Comparison of ENCODE assay signal across 8 mouse cellular contexts in genomic region chr7:45856950-45857901, GRCm38 (mm10). TPM values are rescaled to one million over a fixed set of nuclear protein-coding genes. Genes with fewer than 3 reads are reported as not detected.
DNase-seq lines count a peak whose midpoint lies in the region; ATAC-seq and TF ChIP-seq lines count a peak whose summit lies in the region.

No protein-coding gene starts in this region.

- TF ChIP-seq CTCF in intestine, postnatal 0 days (IDR thresholded peaks at IDR 0.05; ENCODE audit: low read depth) = no peak

- H3K9ac ChIP-seq in embryonic facial prominence, embryonic 13.5 days = peak overlapping the region; percentile 56
- H3K9ac ChIP-seq in intestine, postnatal 0 days (ENCODE audit: low read depth, low read length) = no peak overlapping the region
- H3K9ac ChIP-seq in midbrain, embryonic 11.5 days (ENCODE audit: low read length) = peak overlapping the region; percentile 57

- peaks cover 55% of the 10 kb centered on the region for H3K27me3 ChIP-seq in embryonic facial prominence, embryonic 13.5 days
- H3K27me3 ChIP-seq in intestine, postnatal 0 days (replicated peaks; ENCODE audit: control insufficient read depth, insufficient read depth, low read length) = peaks cover 14% of the 10 kb centered on the region
- H3K27me3 ChIP-seq in midbrain, embryonic 11.5 days (ENCODE audit: control insufficient read depth, insufficient read depth, low read length) = peaks cover 16% of the 10 kb centered on the region

- H3K4me2 ChIP-seq in embryonic facial prominence, embryonic 13.5 days = peak overlapping the region; percentile 63
- peak overlapping the region; percentile 62 for H3K4me2 ChIP-seq in intestine, postnatal 0 days (replicated peaks; ENCODE audit: low read depth)
- peak overlapping the region; percentile 53 for H3K4me2 ChIP-seq in midbrain, embryonic 11.5 days

- WGBS in embryonic facial prominence, embryonic 13.5 days = 2% methylated on average over 30 of the region's 30 CpGs
- WGBS in intestine, postnatal 0 days = 13% methylated on average over 30 of the region's 30 CpGs
- WGBS in midbrain, embryonic 11.5 days = 2% methylated on average over 30 of the region's 30 CpGs

- peaks cover 19% of the 10 kb centered on the region for H3K4me1 ChIP-seq in embryonic facial prominence, embryonic 13.5 days
- H3K4me1 ChIP-seq in intestine, postnatal 0 days (replicated peaks; ENCODE audit: control insufficient read depth, insufficient read depth, low read length) = no peaks in the 10 kb centered on the region
- H3K4me1 ChIP-seq in midbrain, embryonic 11.5 days (ENCODE audit: control insufficient read depth, insufficient read depth, low read length) = peaks cover 13% of the 10 kb centered on the region

- H3K4me3 ChIP-seq in embryonic facial prominence, embryonic 13.5 days = peak overlapping the region; percentile 44
- H3K4me3 ChIP-seq in intestine, postnatal 0 days (ENCODE audit: low read depth, low read length) = peak overlapping the region; percentile 28
- H3K4me3 ChIP-seq in midbrain, embryonic 11.5 days (ENCODE audit: low read depth, low read length) = peak overlapping the region; percentile 30

- no peak overlapping the region for H3K27ac ChIP-seq in embryonic facial prominence, embryonic 13.5 days
- no peak overlapping the region for H3K27ac ChIP-seq in intestine, postnatal 0 days (ENCODE audit: low read depth, low read length)
- H3K27ac ChIP-seq in midbrain, embryonic 11.5 days (ENCODE audit: low read depth, low read length) = no peak overlapping the region

- ATAC-seq in embryonic facial prominence, embryonic 13.5 days (ENCODE audit: insufficient number of reproducible peaks, insufficient read depth, low FRiP score, low TSS enrichment, low read depth) = peak; percentile 34; the same call in 1 of the 2 replicates
- ATAC-seq in intestine, postnatal 0 days = 0 out of 2 replicates have a peak, but pooled peaks have one; percentile 32
- peak; percentile 31; the same call in 1 of the 2 replicates for ATAC-seq in midbrain, embryonic 11.5 days (ENCODE audit: low FRiP score)

- no peaks in the 10 kb centered on the region for H3K36me3 ChIP-seq in embryonic facial prominence, embryonic 13.5 days
- 0 out of 2 replicates have a peak, but pooled peaks cover 4% of the 10 kb centered on the region for H3K36me3 ChIP-seq in intestine, postnatal 0 days (ENCODE audit: control insufficient read depth, insufficient read depth)
- H3K36me3 ChIP-seq in midbrain, embryonic 11.5 days (ENCODE audit: control insufficient read depth, insufficient read depth, low read length) = no peaks in the 10 kb centered on the region

- H3K9me3 ChIP-seq in embryonic facial prominence, embryonic 13.5 days = no peaks in the 10 kb centered on the region
- H3K9me3 ChIP-seq in intestine, postnatal 0 days (ENCODE audit: control insufficient read depth) = no peaks in the 10 kb centered on the region
- H3K9me3 ChIP-seq in midbrain, embryonic 11.5 days (ENCODE audit: control insufficient read depth, low read length) = no peaks in the 10 kb centered on the region

- intact Hi-C loops in left cerebral cortex, postnatal 4 days (cut with DNase I) = no loop called here

- DNase-seq in left cerebral cortex, postnatal 4 days = peak; percentile 54
- no peak for DNase-seq in left cerebral cortex, adult 8-10 months (ENCODE audit: low spot score in 2 of 2)
- peak; percentile 93 for DNase-seq in midbrain, embryonic 11.5 days (ENCODE audit: low spot score, missing footprints)
- DNase-seq in frontal cortex, postnatal 10 days (ENCODE audit: low spot score in 2 of 2) = no peak
- DNase-seq in layer of hippocampus, adult 8-10 months (ENCODE audit: low spot score in 2 of 2) = no peak
- DNase-seq in layer of hippocampus, postnatal 14 days (ENCODE audit: low spot score in 2 of 2) = no peak

RNA-seq across cellular contexts. Expression of gene Kdelr1, which starts 15.3 kb away (rescaled TPM):
- 100 to 1,000 TPM in 1 of 2 experiments, 10 to 100 TPM in 1; 98.9 to 109 TPM for total RNA-seq in left cerebral cortex, postnatal 4 days (2021)
- 10 to 100 TPM; 67.2 to 79.8 (median 74.9) TPM for total RNA-seq in left cerebral cortex, adult 8-10 months (2022)
- polyA plus RNA-seq in embryonic facial prominence, embryonic 13.5 days (2015; fragmentation: Nextera tagmentation; extraction: Ambion mirVana) = 62.6 and 74.4 TPM in 2 replicates
- 99.6 and 107 TPM in 2 replicates for polyA plus RNA-seq in intestine, postnatal 0 days (2015; fragmentation: Nextera tagmentation; extraction: Ambion mirVana)
- polyA plus RNA-seq in midbrain, embryonic 11.5 days (2014; fragmentation: Nextera tagmentation; extraction: Ambion mirVana) = 76.7 and 84.0 TPM in 2 replicates
- total RNA-seq in layer of hippocampus, adult 8-10 months (2022) = 10 to 100 TPM; 72.8 to 86.3 (median 79.1) TPM
- 10 to 100 TPM; 87.5 to 91.6 TPM for total RNA-seq in layer of hippocampus, postnatal 14 days (2021)

RNA-seq across cellular contexts. Expression of gene Grin2d, which starts 21.0 kb away (rescaled TPM):
- 10 to 100 TPM; 31.9 to 39.5 TPM for total RNA-seq in left cerebral cortex, postnatal 4 days (2021)
- total RNA-seq in left cerebral cortex, adult 8-10 months (2022) = 10 to 100 TPM; 11.1 to 12.9 (median 11.8) TPM
- polyA plus RNA-seq in embryonic facial prominence, embryonic 13.5 days (2015; fragmentation: Nextera tagmentation; extraction: Ambion mirVana) = 0.56 and 0.72 TPM in 2 replicates
- 0.66 and 1.1 TPM in 2 replicates for polyA plus RNA-seq in intestine, postnatal 0 days (2015; fragmentation: Nextera tagmentation; extraction: Ambion mirVana)
- 0.14 and 0.17 TPM in 2 replicates for polyA plus RNA-seq in midbrain, embryonic 11.5 days (2014; fragmentation: Nextera tagmentation; extraction: Ambion mirVana)
- total RNA-seq in layer of hippocampus, adult 8-10 months (2022) = 10 to 100 TPM in 2 of 4 experiments, 1 to 10 TPM in 2; 8.6 to 11.1 (median 10.1) TPM
- total RNA-seq in layer of hippocampus, postnatal 14 days (2021) = 10 to 100 TPM; 19.7 to 20.4 TPM

RNA-seq across cellular contexts. Expression of gene Grwd1, which starts 26.5 kb away (rescaled TPM):
- total RNA-seq in left cerebral cortex, postnatal 4 days (2021) = 10 to 100 TPM; 31.8 to 35.5 TPM
- total RNA-seq in left cerebral cortex, adult 8-10 months (2022) = 10 to 100 TPM; 20.5 to 22.8 (median 21.6) TPM
- 62.7 and 74.0 TPM in 2 replicates for polyA plus RNA-seq in embryonic facial prominence, embryonic 13.5 days (2015; fragmentation: Nextera tagmentation; extraction: Ambion mirVana)
- polyA plus RNA-seq in intestine, postnatal 0 days (2015; fragmentation: Nextera tagmentation; extraction: Ambion mirVana) = 16.4 and 16.6 TPM in 2 replicates
- 64.0 and 67.9 TPM in 2 replicates for polyA plus RNA-seq in midbrain, embryonic 11.5 days (2014; fragmentation: Nextera tagmentation; extraction: Ambion mirVana)
- total RNA-seq in layer of hippocampus, adult 8-10 months (2022) = 10 to 100 TPM; 19.3 to 24.7 (median 22.3) TPM
- 10 to 100 TPM; 21.2 to 21.9 TPM for total RNA-seq in layer of hippocampus, postnatal 14 days (2021)

RNA-seq across cellular contexts. Expression of gene Kcnj14, which starts 32.6 kb away (rescaled TPM):
- total RNA-seq in left cerebral cortex, postnatal 4 days (2021) = 1 to 10 TPM; 1.6 to 2.1 TPM
- total RNA-seq in left cerebral cortex, adult 8-10 months (2022) = 1 to 10 TPM; 1.9 to 2.5 (median 2.3) TPM
- polyA plus RNA-seq in embryonic facial prominence, embryonic 13.5 days (2015; fragmentation: Nextera tagmentation; extraction: Ambion mirVana) = 2.2 TPM in 2 replicates
- 0.10 and 0.27 TPM in 2 replicates for polyA plus RNA-seq in intestine, postnatal 0 days (2015; fragmentation: Nextera tagmentation; extraction: Ambion mirVana)
- polyA plus RNA-seq in midbrain, embryonic 11.5 days (2014; fragmentation: Nextera tagmentation; extraction: Ambion mirVana) = 0.69 and 0.75 TPM in 2 replicates
- total RNA-seq in layer of hippocampus, adult 8-10 months (2022) = 1 to 10 TPM; 1.6 to 2.1 (median 1.8) TPM
- total RNA-seq in layer of hippocampus, postnatal 14 days (2021) = 1 to 10 TPM; 1.6 to 2.1 TPM

RNA-seq across cellular contexts. Expression of gene Syngr4, which starts 39.3 kb away (rescaled TPM):
- total RNA-seq in left cerebral cortex, postnatal 4 days (2021) = under 1 TPM in 1 of 2 experiments, not detected in 1; 0.52 TPM
- under 1 TPM in 1 of 4 experiments, not detected in 3; 0.98 TPM for total RNA-seq in left cerebral cortex, adult 8-10 months (2022)
- 0.41 TPM in 1 of 2 replicates, not detected in the other for polyA plus RNA-seq in embryonic facial prominence, embryonic 13.5 days (2015; fragmentation: Nextera tagmentation; extraction: Ambion mirVana)
- polyA plus RNA-seq in intestine, postnatal 0 days (2015; fragmentation: Nextera tagmentation; extraction: Ambion mirVana) = 0.72 and 0.75 TPM in 2 replicates
- 0.63 and 1.3 TPM in 2 replicates for polyA plus RNA-seq in midbrain, embryonic 11.5 days (2014; fragmentation: Nextera tagmentation; extraction: Ambion mirVana)
- under 1 TPM in 1 of 4 experiments, not detected in 3; 0.64 TPM for total RNA-seq in layer of hippocampus, adult 8-10 months (2022)
- total RNA-seq in layer of hippocampus, postnatal 14 days (2021) = not detected

Comparison
In these comparisons a context has a peak if more than half of its experiments do, and no peak if none do; other contexts are left out.
1. DNase-seq: peak in left cerebral cortex, postnatal 4 days (single experiment) and midbrain, embryonic 11.5 days (single experiment); none in left cerebral cortex, adult 8-10 months (0 of 2), frontal cortex, postnatal 10 days (0 of 2), layer of hippocampus, adult 8-10 months (0 of 2) and layer of hippocampus, postnatal 14 days (0 of 2).
2. Peak in every context shown above with its lines, with median percentiles within 50 percentile points of each other: ATAC-seq, H3K4me2 ChIP-seq and H3K4me3 ChIP-seq.